Mouse (Mus musculus): ENCODE measurements at regions not wholly inside any gene's neighbourhood (a gene's known extent, or its start where the extent isn't known, plus 50 kb on each side); places are given as distances from the start of the nearest gene placed in this dataset.

DNA sequence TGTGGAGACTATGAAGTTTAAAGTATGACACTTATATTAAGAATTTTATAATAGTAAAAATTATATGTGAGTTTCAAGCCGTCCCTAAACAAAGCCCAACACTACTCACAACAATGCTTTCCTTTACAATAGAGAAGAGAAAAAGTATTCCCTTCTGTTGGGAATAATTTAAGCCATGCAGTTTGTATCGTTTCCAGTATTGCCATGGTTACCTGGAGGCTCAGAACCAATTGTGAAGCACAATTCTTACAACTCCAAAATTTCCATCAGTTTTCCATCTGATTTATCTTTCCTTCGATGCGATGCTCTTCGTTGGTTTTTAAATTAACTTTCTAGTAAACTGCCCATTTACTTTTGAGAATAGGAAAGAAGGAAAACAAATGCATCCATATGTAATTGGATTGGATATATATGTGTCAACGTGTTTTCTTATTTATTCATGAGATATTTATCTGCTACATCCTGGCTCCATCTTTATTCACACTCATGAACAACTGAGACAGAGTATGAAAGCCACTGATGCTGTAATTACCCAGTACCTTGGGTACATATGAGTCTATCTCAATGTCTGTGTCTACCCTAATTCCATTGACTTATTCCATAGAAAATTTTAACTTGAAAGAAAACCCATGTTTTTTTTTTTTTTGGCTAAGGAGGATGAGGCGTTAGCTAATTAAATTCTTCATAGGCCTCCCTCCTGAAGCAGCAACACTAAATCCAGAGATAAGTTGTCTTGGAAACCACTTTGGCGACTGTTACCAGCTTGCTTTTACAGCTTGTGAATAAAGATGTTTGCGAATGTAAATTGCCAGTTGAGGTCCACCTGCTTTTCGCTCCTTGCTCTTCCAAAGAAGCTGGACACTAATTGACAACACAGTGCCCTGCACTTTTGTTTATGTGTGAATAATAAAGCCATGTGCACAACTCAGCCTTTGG lies 72.8 kb upstream of the 4933412E24Rik start:
- Histone ChIP-seq H3K27ac (ENCODE audit: low read length) (no peak overlapping the region), H3K9ac (ENCODE audit: low read length) (no peak overlapping the region), H3K4me2 (ENCODE audit: low read depth, low read length) (no peak overlapping the region), H3K36me3 (ENCODE audit: control insufficient read depth, insufficient read depth, low read length) (no peaks in the 10 kb centered on the region), H3K4me1 (replicated peaks; ENCODE audit: control insufficient read depth, insufficient read depth, low read length) (no peaks in the 10 kb centered on the region), H3K9me3 (ENCODE audit: control insufficient read depth, low read length) (no peaks in the 10 kb centered on the region), H3K27me3 (ENCODE audit: control insufficient read depth, insufficient read depth, low read depth, low read length) (no peaks in the 10 kb centered on the region), H3K4me3 (ENCODE audit: low read length) (no peak overlapping the region)
- ATAC-seq (ENCODE audit: low read depth): no peak
- WGBS: 82% methylated on average over 10 of the region's 10 CpGs
